Mouse (Mus musculus) midbrain, embryonic 14.5 days (tissue): ENCODE results near the gene Nanos2. TPM values are rescaled to one million over a fixed set of nuclear protein-coding genes. Genes with fewer than 3 reads are reported as not detected.

Experiments used
- ATAC-seq: fragments of 200-750 bp; cut with Nextera tagmentation; 2 replicates; pipeline ENCODE4 v1.8.0; 2017; ENCODE audit warnings: moderate number of reproducible peaks, moderate library complexity; ENCODE audit not compliant: low FRiP score, low TSS enrichment
- DNase-seq: peaks from one replicate; pipeline ENCODE4 v3.0.0-alpha.2; 2015
- H3K27ac ChIP-seq: fragments of 300-500 bp; sonication (generic); replicated peaks from 2 replicates; pipeline ENCODE4 v1.5.1; 2014; ENCODE audit warnings: mild to moderate bottlenecking, low read depth, low read length, moderate library complexity
- H3K27me3 ChIP-seq: fragments of 300-500 bp; sonication (generic); 2 replicates; pipeline ENCODE4 v1.6.1; 2014; ENCODE audit warnings: low read length, control low read depth, mixed read lengths; ENCODE audit not compliant: control insufficient read depth, insufficient read depth
- H3K36me3 ChIP-seq: fragments of 300-500 bp; sonication (generic); 2 replicates; pipeline ENCODE4 v1.6.1; 2014; ENCODE audit warnings: low read length, control low read depth; ENCODE audit not compliant: control insufficient read depth, insufficient read depth
- H3K4me1 ChIP-seq: fragments of 300-500 bp; sonication (generic); 2 replicates; pipeline ENCODE4 v1.6.1; 2014; ENCODE audit warnings: mild to moderate bottlenecking, antibody characterized with exemption, low read length, control low read depth; ENCODE audit not compliant: control insufficient read depth, insufficient read depth
- H3K4me2 ChIP-seq: fragments of 300-500 bp; sonication (generic); 2 replicates; pipeline ENCODE4 v1.6.1; 2014; ENCODE audit warnings: mild to moderate bottlenecking, low read length, moderate library complexity
- H3K4me3 ChIP-seq: fragments of 300-500 bp; sonication (generic); replicated peaks from 2 replicates; pipeline ENCODE4 v1.5.1; 2014; ENCODE audit warnings: low read depth, low read length
- H3K9ac ChIP-seq: fragments of 300-500 bp; sonication (generic); replicated peaks from 2 replicates; pipeline ENCODE4 v1.6.1; 2014; ENCODE audit warnings: mild to moderate bottlenecking, low read length, moderate library complexity
- H3K9me3 ChIP-seq: fragments of 300-500 bp; sonication (generic); 2 replicates; pipeline ENCODE4 v1.6.1; 2016; ENCODE audit warnings: low read length, control low read depth, mixed read lengths; ENCODE audit not compliant: control insufficient read depth
- WGBS: fragments of 180-500 bp; shearing (Covaris S2); extraction: QIAGEN DNeasy Blood & Tissue Kit; methylation state at CpG from one replicate; pipeline ENCODE4 v1.1.7; 2014; 5-methylcytosine and 5-hydroxymethylcytosine counted together
- polyA plus RNA-seq: library from polyadenylated mRNA; unstranded; fragments of >200 nt; fragmentation: Nextera tagmentation; extraction: Ambion mirVana; gene quantifications from 2 replicates; pipeline ENCODE4 v1.2.1, GENCODE M21; 2014

Gene Nanos2
- polyA plus RNA-seq, 1 experiment from 2014 or later, result 0.58 TPM

DNA sequence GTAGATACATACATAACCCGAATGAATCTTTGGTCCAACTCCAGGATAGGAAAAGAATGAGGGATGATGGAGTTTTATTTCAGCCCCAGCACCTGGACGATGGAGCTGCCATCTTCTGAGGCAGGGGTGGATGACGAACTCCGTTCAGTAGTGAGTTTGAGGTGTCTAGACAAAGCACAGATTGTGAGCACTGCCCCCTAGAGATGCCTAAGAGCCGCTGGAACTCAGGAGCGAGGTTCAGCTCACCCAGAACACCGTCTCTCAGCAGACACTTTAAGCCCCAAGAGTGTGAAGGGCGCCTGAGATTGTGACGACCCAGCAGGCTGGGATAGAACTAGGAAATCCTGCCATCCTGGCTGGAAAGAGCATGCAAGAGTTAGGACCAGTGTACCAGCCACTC is 11.6 kb downstream of the Nanos2 start:
- Histone ChIP-seq H3K27ac (no peak overlapping the region), H3K4me3 (no peak overlapping the region), H3K9ac (no peak overlapping the region), H3K27me3 (no peaks in the 10 kb centered on the region), H3K9me3 (no peaks in the 10 kb centered on the region), H3K4me1 (peaks cover 14% of the 10 kb centered on the region), H3K36me3 (0 out of 2 replicates have a peak, but pooled peaks cover 3% of the 10 kb centered on the region), H3K4me2 (no peak overlapping the region)
- ATAC-seq (no peak), DNase-seq (peak; percentile 45)
- 27% methylated on average over 9 of the region's 9 CpGs for WGBS

GRCm38 (mm10) chr7:19000421-19000820 is 13.2 kb downstream of the Nanos2 start:
- peak overlapping the region; percentile 36; the same call in 1 of the 2 replicates for H3K9ac ChIP-seq
- H3K36me3 ChIP-seq, result peaks cover 9% of the 10 kb centered on the region
- H3K9me3 ChIP-seq, result no peaks in the 10 kb centered on the region
- DNase-seq (no peak), ATAC-seq (no peak)
- H3K4me3 ChIP-seq, result peak overlapping the region; percentile 25
- H3K4me1 ChIP-seq, result peaks cover 14% of the 10 kb centered on the region
- 57% methylated on average over 10 of the region's 10 CpGs for WGBS
- no peaks in the 10 kb centered on the region for H3K27me3 ChIP-seq
- H3K4me2 ChIP-seq, result peak overlapping the region; percentile 41
- no peak overlapping the region for H3K27ac ChIP-seq

GRCm38 (mm10) chr7:19001066-19001806 is 14.0 kb downstream of the Nanos2 start:
- 37% methylated on average over 18 of the region's 18 CpGs for WGBS
- Histone ChIP-seq H3K9me3 (no peaks in the 10 kb centered on the region), H3K36me3 (peaks cover 17% of the 10 kb centered on the region), H3K4me3 (peak overlapping the region; percentile 25), H3K9ac (peak overlapping the region; percentile 36; the same call in 1 of the 2 replicates), H3K4me1 (peaks cover 23% of the 10 kb centered on the region), H3K4me2 (peak overlapping the region; percentile 41), H3K27me3 (no peaks in the 10 kb centered on the region), H3K27ac (no peak overlapping the region)
- DNase-seq (peak; percentile 49), ATAC-seq (no peak)

GRCm38 (mm10) chr7:19001807-19002085 is 14.5 kb downstream of the Nanos2 start:
- ATAC-seq (no peak), DNase-seq (no peak)
- Histone ChIP-seq H3K4me1 (peaks cover 27% of the 10 kb centered on the region), H3K9ac (no peak overlapping the region), H3K4me2 (no peak overlapping the region), H3K27me3 (no peaks in the 10 kb centered on the region), H3K36me3 (peaks cover 20% of the 10 kb centered on the region), H3K4me3 (no peak overlapping the region), H3K9me3 (no peaks in the 10 kb centered on the region), H3K27ac (no peak overlapping the region)
- WGBS, result 82% methylated on average over 3 of the region's 3 CpGs

- Histone ChIP-seq H3K9ac (peak overlapping the region; percentile 50; the same call in 1 of the 2 replicates), H3K27me3 (no peaks in the 10 kb centered on the region), H3K4me2 (peak overlapping the region; percentile 58), H3K27ac (0 out of 2 replicates have a peak overlapping the region, but pooled peaks have one; percentile 15), H3K9me3 (no peaks in the 10 kb centered on the region), H3K4me3 (peak overlapping the region; percentile 35; the same call in 1 of the 2 replicates), H3K36me3 (peaks cover 24% of the 10 kb centered on the region), H3K4me1 (peaks cover 29% of the 10 kb centered on the region)
- ATAC-seq (no peak), DNase-seq (no peak)
- 56% methylated on average over 4 of the region's 4 CpGs for WGBS
Measured at GRCm38 (mm10) chr7:19002115-19002514, 14.9 kb downstream of the Nanos2 start.

DNA sequence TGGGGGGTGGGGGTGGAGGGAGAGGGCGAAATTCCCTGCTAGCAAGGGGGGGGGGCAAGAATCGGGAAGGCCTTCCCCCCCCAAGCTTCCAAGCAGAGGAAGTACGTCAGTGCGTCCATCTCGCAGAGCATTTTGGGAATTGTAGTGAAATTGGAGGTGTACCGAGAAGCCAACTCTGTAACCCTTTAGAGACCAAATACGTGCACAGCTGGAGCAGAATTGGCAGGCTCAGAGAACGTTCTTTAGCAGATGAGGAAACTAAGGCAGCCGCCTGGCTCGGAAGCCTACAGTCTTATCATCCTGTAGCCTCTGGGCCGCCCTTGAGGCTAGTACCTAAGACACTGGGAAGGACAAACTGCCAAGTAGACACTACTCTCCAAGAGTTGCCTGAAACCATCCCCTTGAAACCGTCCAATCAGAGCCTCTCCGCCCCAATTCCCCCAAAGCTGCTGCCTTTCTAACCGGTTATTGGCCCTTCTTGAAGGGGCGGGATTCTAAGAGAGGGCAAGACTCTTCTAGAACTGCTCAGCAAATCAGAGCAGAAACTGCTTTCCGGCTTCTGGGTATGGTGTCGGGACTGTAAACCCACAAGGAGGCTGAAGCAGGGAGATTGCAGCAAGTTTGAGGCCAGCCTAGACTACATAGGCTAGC is 15.8 kb downstream of the Nanos2 start:
- DNase-seq (peak; percentile 95), ATAC-seq (peak; percentile 62)
- H3K4me3 ChIP-seq, result peak overlapping the region; percentile 35
- no peaks in the 10 kb centered on the region for H3K9me3 ChIP-seq
- 2% methylated on average over 17 of the region's 17 CpGs for WGBS
- H3K27me3 ChIP-seq, result no peaks in the 10 kb centered on the region
- peak overlapping the region; percentile 15; the same call in 1 of the 2 replicates for H3K27ac ChIP-seq
- peaks cover 29% of the 10 kb centered on the region for H3K4me1 ChIP-seq
- H3K4me2 ChIP-seq, result peak overlapping the region; percentile 58
- peaks cover 32% of the 10 kb centered on the region for H3K36me3 ChIP-seq
- H3K9ac ChIP-seq, result peak overlapping the region; percentile 50

GRCm38 (mm10) chr7:19003902-19004630 is 16.9 kb downstream of the Nanos2 start, which contains the start of gene Irf2bp1:
TSS of gene Irf2bp1 (plus strand) at chr7:19004044.
- Histone ChIP-seq H3K27me3 (no peaks in the 10 kb centered on the region), H3K9me3 (no peaks in the 10 kb centered on the region), H3K4me1 (peaks cover 29% of the 10 kb centered on the region), H3K4me3 (peak within 1 kb of the TSS; percentile 90), H3K36me3 (peaks cover 32% of the 10 kb centered on the region), H3K27ac (peak within 1 kb of the TSS; percentile 89), H3K4me2 (peak within 1 kb of the TSS; percentile 100), H3K9ac (peak within 1 kb of the TSS; percentile 89)
- WGBS, result under 1% methylated on average over 82 of the region's 90 CpGs
- ATAC-seq, result peak; percentile 73
- peak; percentile 98 for DNase-seq

- peaks cover 32% of the 10 kb centered on the region for H3K36me3 ChIP-seq
- peak overlapping the region; percentile 90 for H3K4me3 ChIP-seq
- peak overlapping the region; percentile 89 for H3K9ac ChIP-seq
- H3K9me3 ChIP-seq, result no peaks in the 10 kb centered on the region
- ATAC-seq, result 0 out of 2 replicates have a peak, but pooled peaks have one; percentile 0
- 8% methylated on average over 31 of the region's 34 CpGs for WGBS
- peaks cover 29% of the 10 kb centered on the region for H3K4me1 ChIP-seq
- peak overlapping the region; percentile 89 for H3K27ac ChIP-seq
- peak overlapping the region; percentile 100 for H3K4me2 ChIP-seq
- DNase-seq, result peak; percentile 28
- H3K27me3 ChIP-seq, result no peaks in the 10 kb centered on the region
Measured at GRCm38 (mm10) chr7:19004631-19005079, 17.5 kb downstream of the Nanos2 start.
